Mouse (Mus musculus) liver, embryonic 11.5 days (tissue): ENCODE measurements at regions not wholly inside any gene's neighbourhood (a gene's known extent, or its start where the extent isn't known, plus 50 kb on each side); places are given as distances from the start of the nearest gene placed in this dataset.

Experiments used
- ATAC-seq: fragments of 200-750 bp; cut with Nextera tagmentation; replicated peaks from 2 replicates; pipeline ENCODE4 v1.8.0; 2017; ENCODE audit warnings: moderate number of reproducible peaks, mild to moderate bottlenecking, moderate TSS enrichment, moderate library complexity; ENCODE audit not compliant: low FRiP score
- DNase-seq: peaks from one replicate; pipeline ENCODE4 v3.0.0-alpha.2; 2017; ENCODE audit warnings: low spot score
- H3K27ac ChIP-seq: fragments of 300-500 bp; sonication (generic); 2 replicates; pipeline ENCODE4 v1.5.1; 2014; ENCODE audit warnings: mild to moderate bottlenecking, low read depth, low read length, control low read depth
- H3K27me3 ChIP-seq: fragments of 300-500 bp; sonication (generic); replicated peaks from 2 replicates; pipeline ENCODE4 v1.6.1; 2014; ENCODE audit warnings: low read length, mixed read lengths; ENCODE audit not compliant: control insufficient read depth, insufficient read depth
- H3K36me3 ChIP-seq: fragments of 300-500 bp; sonication (generic); 2 replicates; pipeline ENCODE4 v1.6.1; 2014; ENCODE audit warnings: mild to moderate bottlenecking, low read length, moderate library complexity, mixed read lengths; ENCODE audit not compliant: control insufficient read depth, insufficient read depth
- H3K4me1 ChIP-seq: fragments of 300-500 bp; sonication (generic); replicated peaks from 2 replicates; pipeline ENCODE4 v1.6.1; 2014; ENCODE audit warnings: low read length, mixed read lengths; ENCODE audit not compliant: control insufficient read depth, insufficient read depth
- H3K4me2 ChIP-seq: fragments of 300-500 bp; sonication (generic); 2 replicates; pipeline ENCODE4 v1.6.1; 2014; ENCODE audit warnings: mild to moderate bottlenecking, control low read depth, moderate library complexity
- H3K4me3 ChIP-seq: fragments of 300-500 bp; sonication (generic); 2 replicates; pipeline ENCODE4 v1.5.1; 2014; ENCODE audit warnings: low read depth, low read length, control low read depth
- H3K9ac ChIP-seq: fragments of 300-500 bp; sonication (generic); 2 replicates; pipeline ENCODE4 v1.6.1; 2014; ENCODE audit warnings: low read depth, low read length, control low read depth
- H3K9me3 ChIP-seq: fragments of 300-500 bp; sonication (generic); 2 replicates; pipeline ENCODE4 v1.6.1; 2016; ENCODE audit warnings: low read length, inconsistent platforms, mixed read lengths; ENCODE audit not compliant: control insufficient read depth
- WGBS: fragments of 180-500 bp; shearing (Covaris S2); extraction: QIAGEN DNeasy Blood & Tissue Kit; methylation state at CpG from one replicate; pipeline ENCODE4 v1.1.7; 2014; 5-methylcytosine and 5-hydroxymethylcytosine counted together

- no peaks in the 10 kb centered on the region for H3K36me3 ChIP-seq
- no peaks in the 10 kb centered on the region for H3K4me1 ChIP-seq
- H3K9ac ChIP-seq = no peak overlapping the region
- no peak overlapping the region for H3K4me3 ChIP-seq
- H3K9me3 ChIP-seq = no peaks in the 10 kb centered on the region
- H3K27ac ChIP-seq = no peak overlapping the region
- ATAC-seq = no peak; the same call in 1 of the 2 replicates
- no peak for DNase-seq
- H3K4me2 ChIP-seq = no peak overlapping the region
- H3K27me3 ChIP-seq = no peaks in the 10 kb centered on the region
- WGBS = 69% methylated on average over 1 of the region's 1 CpGs
Observed at GRCm38 (mm10) chr6:11727806-11728205, 179.5 kb downstream of the Ndufa4 start.

DNA sequence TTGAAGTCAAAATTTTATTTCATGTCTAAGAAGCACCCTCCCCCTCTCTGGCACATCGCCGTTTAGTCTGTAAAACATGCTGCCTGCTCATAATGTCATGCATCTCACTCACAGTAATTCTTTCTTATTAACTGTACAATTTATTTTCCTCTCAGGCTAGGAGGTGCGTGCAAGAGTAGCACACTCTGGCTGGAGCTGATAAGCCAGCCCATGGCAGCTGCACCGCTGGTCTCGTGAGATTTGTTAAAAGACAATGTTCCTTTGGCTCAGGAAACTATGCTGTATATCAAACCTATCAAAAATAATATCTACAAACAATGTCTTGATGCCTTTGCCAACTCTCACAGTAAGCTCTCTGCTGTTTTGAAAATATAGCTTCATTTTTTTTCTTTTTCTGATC lies 179.9 kb downstream of the Ndufa4 start:
- peak; percentile 97 for ATAC-seq
- no peaks in the 10 kb centered on the region for H3K36me3 ChIP-seq
- WGBS = 47% methylated on average over 5 of the region's 5 CpGs
- H3K4me1 ChIP-seq = no peaks in the 10 kb centered on the region
- H3K9ac ChIP-seq = no peak overlapping the region
- no peak overlapping the region for H3K4me2 ChIP-seq
- no peak for DNase-seq
- H3K9me3 ChIP-seq = no peaks in the 10 kb centered on the region
- H3K4me3 ChIP-seq = no peak overlapping the region
- no peaks in the 10 kb centered on the region for H3K27me3 ChIP-seq
- no peak overlapping the region for H3K27ac ChIP-seq

DNA sequence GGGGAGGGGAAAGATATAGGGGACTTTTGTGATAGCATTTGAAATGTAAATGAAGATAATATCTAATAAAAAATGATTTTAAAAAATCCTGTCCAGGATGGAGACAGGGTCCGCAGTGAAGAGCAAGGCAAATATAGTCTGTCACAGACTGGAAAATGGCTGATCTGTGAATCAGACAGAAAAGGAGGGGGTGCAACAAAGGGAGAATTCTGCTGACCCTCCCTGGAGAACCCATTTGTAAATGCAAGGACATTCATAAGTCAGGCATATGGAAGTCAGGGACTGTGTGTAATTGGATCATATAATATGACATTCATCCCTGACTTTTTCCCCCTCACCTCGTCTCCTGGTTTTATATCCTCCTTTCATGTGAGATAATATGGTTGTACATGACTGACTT lies 183.8 kb downstream of the Ndufa4 start:
- no peaks in the 10 kb centered on the region for H3K36me3 ChIP-seq
- no peaks in the 10 kb centered on the region for H3K27me3 ChIP-seq
- H3K9ac ChIP-seq = no peak overlapping the region
- H3K27ac ChIP-seq = no peak overlapping the region
- no peak for DNase-seq
- H3K4me3 ChIP-seq = no peak overlapping the region
- H3K9me3 ChIP-seq = no peaks in the 10 kb centered on the region
- H3K4me2 ChIP-seq = no peak overlapping the region
- 85% methylated on average over 2 of the region's 2 CpGs for WGBS
- H3K4me1 ChIP-seq = no peaks in the 10 kb centered on the region
- ATAC-seq = no peak

DNA sequence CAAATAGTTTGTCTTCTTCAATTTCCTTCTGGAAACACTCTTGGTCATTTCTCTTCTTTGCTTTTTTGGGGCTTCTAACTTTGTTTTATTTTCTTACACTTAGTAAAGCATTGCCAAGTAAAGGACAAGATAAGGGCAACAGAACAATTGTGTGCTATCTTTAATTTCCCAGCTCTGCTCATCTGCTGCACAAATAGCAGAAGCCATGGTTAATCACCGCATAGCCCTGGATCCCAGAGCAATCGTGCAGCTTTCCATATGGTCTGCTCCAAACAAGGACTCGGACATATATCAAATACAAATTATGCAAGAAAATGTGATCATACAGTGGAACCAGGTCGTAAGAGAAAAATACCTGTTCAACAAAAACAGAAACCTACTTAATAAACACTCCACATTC lies 187.0 kb downstream of the Ndufa4 start:
- H3K4me3 ChIP-seq = no peak overlapping the region
- H3K4me1 ChIP-seq = no peaks in the 10 kb centered on the region
- H3K4me2 ChIP-seq = no peak overlapping the region
- no peak overlapping the region for H3K9ac ChIP-seq
- 78% methylated on average over 4 of the region's 4 CpGs for WGBS
- ATAC-seq (no peak), DNase-seq (no peak)
- no peaks in the 10 kb centered on the region for H3K27me3 ChIP-seq
- no peaks in the 10 kb centered on the region for H3K36me3 ChIP-seq
- no peaks in the 10 kb centered on the region for H3K9me3 ChIP-seq
- H3K27ac ChIP-seq = no peak overlapping the region

DNA sequence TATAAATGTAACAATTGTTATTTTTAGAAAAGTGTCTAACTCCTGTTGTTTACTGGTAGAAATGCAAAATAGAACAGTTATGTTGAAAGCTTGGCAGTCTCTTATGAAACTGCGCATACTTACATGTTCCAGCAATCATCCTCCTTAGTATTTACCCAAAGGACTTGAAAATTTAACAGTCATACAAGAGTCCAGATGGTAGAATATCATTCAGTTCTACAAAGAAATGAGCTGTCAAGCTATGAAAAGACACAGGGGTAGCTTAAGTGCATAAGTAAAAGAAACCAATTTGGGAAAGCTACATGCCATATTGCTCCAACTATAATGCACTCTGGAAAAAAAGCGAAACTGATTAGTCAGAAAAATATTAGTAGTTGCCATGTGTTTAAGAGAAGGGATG lies 196.7 kb downstream of the Ndufa4 start:
- DNase-seq (no peak), ATAC-seq (no peak)
- H3K27me3 ChIP-seq = no peaks in the 10 kb centered on the region
- no peaks in the 10 kb centered on the region for H3K4me1 ChIP-seq
- no peaks in the 10 kb centered on the region for H3K9me3 ChIP-seq
- no peak overlapping the region for H3K27ac ChIP-seq
- 85% methylated on average over 2 of the region's 2 CpGs for WGBS
- H3K4me3 ChIP-seq = no peak overlapping the region
- H3K9ac ChIP-seq = no peak overlapping the region
- H3K4me2 ChIP-seq = no peak overlapping the region
- no peaks in the 10 kb centered on the region for H3K36me3 ChIP-seq

DNA sequence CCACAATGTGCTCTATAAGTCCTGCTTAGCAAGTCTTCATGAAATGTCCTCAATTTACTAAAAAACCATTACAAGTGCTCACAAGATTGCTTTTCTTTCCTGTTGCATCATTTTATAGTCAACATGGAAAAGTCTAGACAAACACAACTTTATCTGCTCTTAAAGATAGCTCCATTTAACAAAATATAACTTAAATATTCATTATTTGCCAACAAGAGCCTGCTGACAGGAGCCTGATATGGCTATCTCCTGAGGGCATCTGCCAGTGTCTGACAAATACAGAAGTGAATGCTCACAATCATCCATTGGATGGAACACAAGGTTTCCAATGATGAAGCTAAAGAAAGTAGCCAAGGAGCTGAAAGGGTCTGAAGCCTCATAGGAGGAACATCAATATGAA lies 197.8 kb downstream of the Ndufa4 start:
- Histone ChIP-seq H3K9ac (no peak overlapping the region), H3K9me3 (no peaks in the 10 kb centered on the region), H3K27ac (no peak overlapping the region), H3K4me3 (no peak overlapping the region), H3K4me2 (no peak overlapping the region), H3K27me3 (no peaks in the 10 kb centered on the region), H3K4me1 (no peaks in the 10 kb centered on the region), H3K36me3 (no peaks in the 10 kb centered on the region)
- ATAC-seq (no peak), DNase-seq (no peak)
